Mouse (Mus musculus): ENCODE results near the gene Slc22a1.

Slc22a1 gene

DNA sequence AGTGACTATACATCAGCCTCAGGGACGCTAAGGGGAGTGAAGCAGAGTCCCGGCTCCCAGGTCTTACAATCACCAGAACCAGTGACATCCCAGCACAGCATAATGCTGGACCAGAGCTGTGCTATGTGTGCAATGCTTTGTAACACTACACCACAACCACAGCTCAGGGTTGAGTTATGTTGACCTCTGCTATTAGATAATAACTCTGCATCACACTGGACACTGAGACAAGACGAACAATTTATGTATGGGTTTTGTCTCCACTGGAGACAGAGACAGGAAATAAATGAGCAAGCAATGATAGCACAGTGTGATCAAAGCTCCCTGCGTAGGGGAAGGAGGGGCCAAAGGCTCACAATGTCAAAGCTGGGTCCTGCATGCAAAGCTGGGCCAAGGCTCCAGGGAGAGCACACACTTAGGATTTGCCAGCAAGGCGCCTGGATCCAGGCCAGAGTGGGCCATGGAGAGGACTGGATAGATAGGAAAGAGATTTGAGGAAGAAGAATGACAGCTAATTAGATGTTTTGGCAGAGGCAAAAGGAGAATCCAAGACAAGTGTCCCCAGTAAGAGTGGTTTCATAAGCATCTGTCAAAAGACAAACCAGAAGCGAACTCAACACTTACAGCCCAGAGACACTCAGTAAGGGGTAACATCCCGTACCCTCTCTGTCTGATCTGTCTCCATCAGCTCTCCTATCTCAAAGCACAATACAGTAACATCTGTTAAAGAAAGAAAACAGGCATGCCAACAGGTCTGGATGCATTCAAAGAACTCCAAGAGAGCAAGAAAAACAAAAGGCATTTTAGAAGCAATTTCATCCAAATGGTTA lies 43.6 kb downstream of the Slc22a1 start:
- no peak for DNase-seq (ENCODE audit: low read depth)

DNA sequence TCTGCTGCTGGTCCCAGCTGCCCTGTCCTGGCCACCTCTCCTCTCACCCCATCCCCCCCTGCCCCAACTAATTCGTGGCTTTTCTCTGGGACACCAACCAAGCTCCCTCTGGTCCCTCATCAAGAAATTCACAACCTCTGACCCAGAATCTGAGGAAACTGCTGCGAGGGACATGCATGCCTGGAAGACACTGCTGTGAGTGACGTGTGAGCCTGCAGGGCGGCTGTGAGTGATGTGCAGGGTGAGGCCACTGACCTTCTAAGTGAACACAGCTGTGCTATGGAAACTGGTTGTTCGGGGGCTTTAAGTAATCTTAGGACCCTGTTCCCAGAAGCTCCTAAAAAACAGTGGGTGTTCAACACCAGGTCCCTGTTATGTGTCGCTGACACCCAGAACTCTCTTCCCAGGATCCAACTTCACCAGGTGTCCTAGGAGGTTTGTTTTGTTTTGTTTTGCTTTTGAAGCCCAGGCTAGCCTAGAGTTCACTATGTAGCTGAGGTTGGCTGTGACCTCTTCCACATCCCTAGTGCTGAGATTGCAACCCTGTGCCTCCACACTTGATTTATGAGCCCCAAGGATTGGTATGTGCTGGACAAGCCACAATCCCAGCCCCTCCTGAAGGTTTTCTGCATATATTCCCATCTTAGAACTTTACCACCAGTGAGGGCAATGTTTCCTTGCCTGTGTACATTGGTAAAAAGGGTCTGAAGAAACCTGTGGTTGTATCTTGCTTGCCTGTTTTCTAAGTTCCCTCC lies 44.5 kb downstream of the Slc22a1 start:
- no peak for DNase-seq (ENCODE audit: low read depth)

DNA sequence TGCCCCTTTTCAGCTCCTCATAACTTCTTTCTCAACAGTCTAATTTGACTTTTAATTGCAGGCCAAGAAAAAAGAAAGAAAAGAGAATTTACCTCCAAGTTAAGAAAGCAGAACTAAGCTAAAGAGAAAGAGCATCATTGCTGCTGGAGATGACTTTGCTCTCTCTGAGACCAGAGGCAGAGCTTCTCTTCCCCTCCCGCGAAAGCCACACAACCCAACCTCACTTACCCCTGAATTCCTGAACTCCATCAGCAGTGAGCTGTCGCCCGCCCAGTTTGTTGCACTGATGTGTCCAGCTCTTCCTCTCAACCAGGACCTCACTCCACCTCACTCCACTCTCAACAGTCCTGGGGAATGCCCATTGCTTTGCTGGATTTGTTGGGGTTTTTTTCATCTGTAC lies 47.6 kb downstream of the Slc22a1 start:
- no peak for DNase-seq (ENCODE audit: low read depth)

DNA sequence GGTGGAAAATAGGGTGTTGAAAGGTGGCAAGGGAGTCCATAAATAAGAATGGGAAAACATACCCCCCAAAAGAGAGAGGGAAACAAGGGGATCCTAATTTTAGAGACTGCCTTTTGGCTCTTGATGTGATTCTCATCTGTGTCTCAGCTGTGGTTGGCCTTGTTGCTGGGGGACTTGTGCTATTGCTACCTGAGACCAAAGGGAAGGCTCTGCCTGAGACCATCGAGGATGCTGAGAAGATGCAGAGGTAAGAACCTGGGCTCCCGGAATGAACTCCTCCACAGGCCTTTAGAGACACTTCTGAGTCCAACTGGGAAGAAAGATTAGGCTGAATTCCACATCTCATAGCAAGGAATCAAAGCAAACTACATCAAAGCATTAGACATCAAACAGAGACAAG lies 56.0 kb downstream of the Slc22a1 start:
- no peak for DNase-seq (ENCODE audit: low read depth)

DNA sequence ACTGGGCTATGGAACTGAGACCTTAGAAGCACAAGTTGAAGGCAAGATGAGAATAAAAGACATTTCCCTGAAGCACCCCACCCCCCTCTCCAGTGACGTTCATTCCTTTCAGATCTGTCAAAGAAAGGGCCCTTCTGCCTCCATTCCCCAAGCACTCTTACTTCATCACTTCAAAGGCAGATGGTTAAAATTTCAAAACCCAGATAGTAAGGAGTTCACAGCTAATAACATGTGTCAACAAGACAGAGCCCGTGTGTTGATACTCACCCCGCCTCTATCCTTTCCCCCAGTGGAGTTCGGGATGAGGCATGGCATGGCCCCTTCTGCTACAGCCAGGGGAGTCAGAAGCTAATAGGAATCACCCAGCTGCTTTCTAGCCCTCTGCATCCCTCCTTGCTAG lies 60.2 kb downstream of the Slc22a1 start:
- DNase-seq (ENCODE audit: low read depth) = no peak

DNA sequence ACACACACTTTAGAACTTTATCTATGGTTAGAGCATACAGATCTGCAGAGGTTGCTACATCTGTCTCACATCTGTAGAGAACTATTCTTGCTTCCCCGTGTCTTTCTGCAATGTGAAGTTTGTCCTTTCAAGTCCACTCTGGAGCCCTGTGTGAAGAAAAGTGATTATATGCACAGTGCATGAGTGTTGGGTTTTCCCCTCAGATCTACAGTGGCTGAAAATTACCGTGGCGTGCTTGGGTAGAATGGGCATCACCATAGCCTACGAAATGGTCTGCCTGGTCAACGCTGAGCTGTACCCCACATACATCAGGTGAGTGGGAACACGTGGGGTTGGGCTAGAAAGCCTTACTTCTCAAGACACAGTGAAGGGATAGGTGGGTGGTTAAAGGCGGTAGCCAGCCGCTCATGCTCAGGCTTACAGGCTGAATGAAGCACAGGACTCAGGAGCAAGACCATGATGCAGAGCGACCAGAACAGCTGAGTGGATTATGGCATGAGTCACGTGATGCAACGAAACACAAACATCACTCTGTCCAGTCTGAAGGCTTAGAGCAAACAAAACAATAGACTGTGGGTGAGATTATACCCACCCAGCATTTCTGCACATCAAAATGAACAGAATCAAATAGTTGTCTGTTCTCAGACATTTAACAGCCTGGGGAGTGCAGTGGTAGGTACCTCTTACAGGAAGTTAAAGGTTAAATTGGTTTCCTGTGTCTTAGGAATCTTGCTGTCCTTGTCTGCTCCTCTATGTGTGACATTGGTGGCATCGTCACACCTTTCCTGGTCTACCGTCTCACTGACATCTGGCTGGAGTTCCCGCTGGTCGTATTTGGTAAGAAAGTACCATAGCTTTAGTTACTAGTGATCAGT lies 60.9 kb downstream of the Slc22a1 start:
- DNase-seq (ENCODE audit: low read depth) = no peak

DNA sequence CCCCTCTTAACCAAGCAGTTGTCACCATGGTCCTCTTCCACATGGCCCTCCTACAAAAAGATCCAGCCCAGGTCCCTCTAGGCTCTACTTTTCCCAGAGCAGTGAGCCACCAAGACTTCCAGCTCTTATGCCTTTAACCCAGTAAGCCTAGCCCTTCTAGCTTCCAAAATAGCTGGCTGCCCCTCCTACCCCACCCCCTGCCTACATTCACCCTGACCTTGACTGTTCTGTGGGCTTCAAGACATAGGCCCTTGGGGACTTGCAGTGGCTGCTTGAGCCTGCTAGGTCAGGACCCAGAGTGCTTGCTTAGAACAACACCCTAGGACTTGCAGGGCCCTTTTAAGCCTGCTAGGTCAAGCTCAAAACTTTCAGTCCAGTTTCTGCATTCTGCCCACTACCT lies 68.4 kb downstream of the Slc22a1 start:
- DNase-seq (ENCODE audit: low read depth) = no peak

DNA sequence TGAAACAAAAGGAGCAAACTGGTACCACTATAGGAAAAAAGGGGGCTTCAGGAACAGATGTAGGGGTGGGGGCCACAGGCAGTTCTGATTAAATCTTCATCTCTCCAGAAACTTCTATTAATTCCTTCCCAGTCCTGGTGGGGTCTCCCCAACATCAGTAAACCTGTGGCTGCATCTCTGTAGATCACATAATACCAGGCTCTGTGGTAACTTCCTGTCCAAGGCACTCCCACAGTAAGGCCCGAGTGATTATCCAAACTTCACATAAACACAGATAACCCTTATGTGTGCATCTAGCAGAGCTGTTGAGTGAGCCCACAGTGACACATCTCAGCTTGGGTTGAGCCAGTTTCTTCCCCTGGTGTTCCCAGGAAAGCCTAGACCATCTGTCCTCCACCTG lies 69.0 kb downstream of the Slc22a1 start:
- DNase-seq (ENCODE audit: low read depth) = no peak
